Mouse (Mus musculus): Measurements from ENCODE around the gene Grin1. TPM values are rescaled to one million over a fixed set of nuclear protein-coding genes. Genes with fewer than 3 reads are reported as not detected.

Gene Grin1
- not detected for total RNA-seq (2023)

GRCm38 (mm10) chr2:25318971-25319773 lies at the start of gene Grin1:
TSS of gene Grin1 (minus strand) at chr2:25319187.

DNA sequence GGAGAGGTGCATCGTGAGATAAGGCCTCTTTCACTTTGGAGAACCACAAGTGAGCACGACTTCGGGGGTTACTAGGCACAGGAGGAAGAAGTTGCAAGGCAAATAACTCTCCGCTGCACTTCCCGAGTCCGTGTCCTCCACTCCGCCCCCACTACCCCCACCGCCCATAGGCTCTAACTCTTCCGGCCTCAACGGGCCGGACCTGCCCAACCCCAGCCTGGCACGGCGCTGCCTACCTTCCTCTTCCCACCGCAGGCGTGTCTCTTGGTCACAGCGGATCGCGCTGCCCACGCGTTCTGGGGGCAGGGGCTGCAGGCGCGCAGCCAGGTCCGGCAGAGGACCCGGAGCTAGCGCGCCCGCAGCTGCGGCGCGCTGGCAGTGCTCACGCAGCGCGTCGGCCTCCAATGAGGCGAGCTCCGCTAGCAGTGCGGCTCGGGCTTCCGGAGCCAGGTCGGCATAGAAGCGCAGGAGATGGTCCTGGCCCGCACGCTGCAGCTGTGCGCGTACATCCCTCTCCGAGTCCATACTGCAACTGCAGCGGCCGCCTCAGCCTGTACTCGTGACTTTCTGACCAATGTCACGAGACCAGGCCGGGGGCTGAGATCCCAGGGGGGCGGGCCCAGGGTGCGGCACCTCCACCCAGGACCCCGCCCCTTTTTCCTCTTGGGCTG lies 46.2 kb upstream of the Grin1 start, which contains the start of gene Uap1l1:
Uap1l1 (minus strand) TSS at position 592 of the 671 bp plus-strand sequence.

GRCm38 (mm10) chr2:25356208-25357079 lies 37.5 kb upstream of the Grin1 start, which contains the start of gene Dpp7:
TSS of gene Dpp7 (minus strand) at chr2:25356359.

GRCm38 (mm10) chr2:25332286-25333160 lies 13.5 kb upstream of the Grin1 start, which contains the start of gene Man1b1:
TSS of gene Man1b1 (plus strand) at chr2:25332338.

DNA sequence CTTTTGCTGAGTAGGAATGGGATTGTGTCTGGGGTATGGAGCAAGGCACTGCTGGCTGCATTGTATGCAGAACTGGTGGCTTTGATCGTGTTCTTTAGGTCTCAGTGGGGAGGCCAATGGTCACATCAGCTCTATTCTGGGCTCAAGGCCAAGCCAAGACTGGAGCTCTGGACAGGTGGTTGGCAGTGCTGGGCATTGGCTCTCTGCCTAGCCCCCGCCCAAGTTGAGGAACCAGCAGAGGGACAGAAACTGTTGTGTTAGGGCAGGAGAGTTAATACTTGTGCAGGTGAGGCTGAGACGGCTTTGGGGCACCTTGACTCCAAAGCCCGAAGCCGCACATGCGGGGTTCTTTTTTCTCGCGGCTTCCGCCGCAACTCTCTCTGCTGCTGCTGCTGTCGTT lies 29.3 kb downstream of the Grin1 start, which contains the start of gene Lrrc26:
Lrrc26 (plus strand) TSS at position 265 of the 400 bp plus-strand sequence.

DNA sequence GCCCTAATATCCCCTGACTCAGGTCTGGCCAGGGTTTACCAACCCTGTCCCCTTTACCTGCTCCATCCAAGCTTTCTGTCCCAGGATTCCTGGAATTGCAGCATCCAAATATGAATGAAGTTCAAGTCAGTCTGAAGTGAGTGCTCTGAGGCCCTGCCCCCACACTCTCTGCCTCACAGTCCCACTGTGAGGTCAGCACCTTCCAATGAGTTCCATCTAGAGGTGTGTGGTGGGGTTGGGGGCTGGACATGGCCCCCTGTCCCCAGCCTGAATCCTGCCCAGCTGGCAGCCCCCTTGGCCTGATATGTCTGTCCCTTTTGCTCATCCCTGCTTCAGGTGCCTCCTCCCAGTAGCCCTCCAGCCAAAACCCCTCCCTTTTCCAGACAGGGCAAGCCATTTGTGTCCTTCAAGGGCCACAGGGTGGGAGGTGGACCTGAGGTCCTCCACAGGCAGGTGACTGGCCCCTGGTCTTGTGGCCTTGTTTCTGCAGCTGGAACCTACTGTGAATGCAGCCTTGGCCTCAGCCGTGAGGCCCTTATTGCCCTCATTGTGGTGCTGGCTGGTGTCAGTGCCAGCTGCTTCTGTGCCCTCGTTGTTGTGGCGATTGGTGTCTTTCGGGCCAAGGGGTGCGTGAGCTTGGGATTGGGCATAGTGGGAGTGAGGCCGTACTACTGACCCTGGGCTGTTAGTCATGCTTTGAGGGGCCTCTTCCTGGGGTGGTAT lies 30.9 kb downstream of the Grin1 start, which contains the start of gene Tmem210:
Tmem210 (plus strand) TSS at position 219 of the 723 bp plus-strand sequence.

GRCm38 (mm10) chr2:25271827-25272511 lies 47.0 kb downstream of the Grin1 start, which contains the start of the genes Ssna1 and Anapc2:
TSS of gene Ssna1 (minus strand) at chr2:25272438.
TSS of gene Anapc2 (plus strand) at chr2:25272478.

DNA sequence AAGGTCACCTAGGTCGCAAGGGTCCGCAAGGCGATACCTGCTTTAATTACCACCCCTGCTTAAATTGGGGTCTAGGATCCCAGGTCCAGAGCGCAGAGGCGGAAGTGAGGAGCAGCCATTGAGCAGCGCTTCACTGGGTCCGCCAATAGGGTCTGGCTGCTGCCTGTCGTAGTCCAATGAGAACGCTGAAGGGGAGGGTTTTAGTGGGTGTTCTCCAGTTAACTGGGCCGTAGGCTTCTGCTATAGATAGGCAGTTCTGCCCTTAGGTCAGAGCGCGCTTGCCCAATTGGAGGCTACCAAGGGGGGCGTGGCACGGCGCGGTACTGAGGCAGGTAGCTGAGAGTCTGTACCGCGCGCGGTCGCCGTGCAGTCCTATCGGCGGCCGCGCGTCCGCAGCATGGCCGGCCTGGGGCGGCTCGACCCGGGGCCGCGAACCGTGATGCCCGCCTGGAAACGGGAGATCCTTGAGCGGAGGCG lies 56.7 kb downstream of the Grin1 start, which contains the start of gene Tprn:
Tprn (plus strand) TSS at position 328 of the 477 bp plus-strand sequence.

GRCm38 (mm10) chr2:25255284-25255779 lies 63.7 kb downstream of the Grin1 start, which contains the start of gene Tmem203:
TSS of gene Tmem203 (plus strand) at chr2:25255439.

GRCm38 (mm10) chr2:25246183-25247072 lies 72.6 kb downstream of the Grin1 start, which contains the start of gene AL732309.1:
TSS of gene AL732309.1 (minus strand) at chr2:25246863.

GRCm38 (mm10) chr2:25242101-25242506 lies 76.9 kb downstream of the Grin1 start, which contains the start of the genes Rnf208 and Cysrt1:
TSS of gene Rnf208 (plus strand) at chr2:25242255.
TSS of gene Cysrt1 (minus strand) at chr2:25242452.

Other genes starting within 250 kb of the Grin1 start
- gene Entpd8, start 238.9 kb downstream of the Grin1 start, total RNA-seq (2023): not detected
- gene Noxa1, start 224.0 kb downstream of the Grin1 start, total RNA-seq (2023): under 1 TPM; 0.35 to 0.71 TPM
- gene Nrarp, start 138.4 kb downstream of the Grin1 start, total RNA-seq (2023): 1 to 10 TPM; 2.8 to 5.0 TPM
- 10 to 100 TPM; 35.7 to 39.1 TPM for gene Tor4a, start 122.3 kb downstream of the Grin1 start, total RNA-seq (2023)
- gene Nelfb, start 107.7 kb downstream of the Grin1 start, total RNA-seq (2023): 10 to 100 TPM; 74.8 to 89.9 TPM
- gene Stpg3, start 104.5 kb downstream of the Grin1 start, total RNA-seq (2023): under 1 TPM in 1 of 2 experiments, not detected in 1; 0.50 TPM
- gene Fam166a, start 100.4 kb downstream of the Grin1 start, total RNA-seq (2023): not detected
- gene Tubb4b, start 94.5 kb downstream of the Grin1 start, total RNA-seq (2023): 100 to 1,000 TPM; 122 to 138 TPM
- gene Slc34a3, start 84.8 kb downstream of the Grin1 start, total RNA-seq (2023): not detected
- not detected for gene Rnf224, start 82.4 kb downstream of the Grin1 start, total RNA-seq (2023)
- gene Rnf208, start 76.9 kb downstream of the Grin1 start, total RNA-seq (2023): 1 to 10 TPM in 1 of 2 experiments, under 1 TPM in 1; 0.82 to 1.4 TPM
- not detected for gene Cysrt1, start 76.7 kb downstream of the Grin1 start, total RNA-seq (2023)
- gene AL732309.1, start 72.3 kb downstream of the Grin1 start, total RNA-seq (2023): 10 to 100 TPM in 1 of 2 experiments, 1 to 10 TPM in 1; 9.0 to 11.1 TPM
- 10 to 100 TPM; 16.7 to 17.9 TPM for gene Tmem203, start 63.7 kb downstream of the Grin1 start, total RNA-seq (2023)
- gene Tprn, start 56.6 kb downstream of the Grin1 start, total RNA-seq (2023): 10 to 100 TPM; 15.9 to 22.1 TPM
- gene Ssna1, start 46.7 kb downstream of the Grin1 start, total RNA-seq (2023): 10 to 100 TPM; 43.8 to 45.5 TPM
- 100 to 1,000 TPM; 108 to 110 TPM for gene Anapc2, start 46.7 kb downstream of the Grin1 start, total RNA-seq (2023)
- gene Tmem210, start 31.0 kb downstream of the Grin1 start, total RNA-seq (2023): not detected
- not detected for gene Lrrc26, start 29.3 kb downstream of the Grin1 start, total RNA-seq (2023)
- gene Man1b1, start 13.2 kb upstream of the Grin1 start, total RNA-seq (2023): 10 to 100 TPM; 46.4 to 46.6 TPM
- gene Dpp7, start 37.2 kb upstream of the Grin1 start, total RNA-seq (2023): 10 to 100 TPM; 10.7 to 22.7 TPM
- gene Uap1l1, start 46.5 kb upstream of the Grin1 start, total RNA-seq (2023): 10 to 100 TPM in 1 of 2 experiments, 1 to 10 TPM in 1; 8.9 to 12.4 TPM
- 1 to 10 TPM in 1 of 2 experiments, under 1 TPM in 1; 0.39 to 2.7 TPM for gene Sapcd2, start 53.1 kb upstream of the Grin1 start, total RNA-seq (2023)
- not detected for gene Entpd2, start 76.7 kb upstream of the Grin1 start, total RNA-seq (2023)
- gene Npdc1, start 80.2 kb upstream of the Grin1 start, total RNA-seq (2023): 1 to 10 TPM; 3.3 to 3.8 TPM
- gene Fut7, start 104.1 kb upstream of the Grin1 start, total RNA-seq (2023): under 1 TPM; 0.39 to 0.73 TPM
- 10 to 100 TPM; 82.9 to 83.2 TPM for gene Abca2, start 109.5 kb upstream of the Grin1 start, total RNA-seq (2023)
- gene Clic3, start 137.7 kb upstream of the Grin1 start, total RNA-seq (2023): 1 to 10 TPM in 1 of 2 experiments, not detected in 1; 1.4 TPM
- gene Paxx, start 141.9 kb upstream of the Grin1 start, total RNA-seq (2023): 10 to 100 TPM; 71.5 to 79.3 TPM
- gene Ptgds, start 150.9 kb upstream of the Grin1 start, total RNA-seq (2023): not detected
- gene Lcn12, start 174.7 kb upstream of the Grin1 start, total RNA-seq (2023): not detected
- 10 to 100 TPM; 51.3 to 54.9 TPM for gene Fbxw5, start 181.6 kb upstream of the Grin1 start, total RNA-seq (2023)
- gene C8g, start 182.5 kb upstream of the Grin1 start, total RNA-seq (2023): 1 to 10 TPM; 1.0 to 1.3 TPM
- 10 to 100 TPM; 45.3 to 55.1 TPM for gene Traf2, start 227.8 kb upstream of the Grin1 start, total RNA-seq (2023)
- 100 to 1,000 TPM; 121 to 134 TPM for gene Edf1, start 238.7 kb upstream of the Grin1 start, total RNA-seq (2023)

Measured in T-cell, adult 66 days (primary cell).